Mouse (Mus musculus): ENCODE results near the gene Clasp1. TPM values are rescaled to one million over a fixed set of nuclear protein-coding genes. Genes with fewer than 3 reads are reported as not detected.

Gene Clasp1
- polyA plus RNA-seq, 1 experiment from 2014 or later = 146 TPM

DNA sequence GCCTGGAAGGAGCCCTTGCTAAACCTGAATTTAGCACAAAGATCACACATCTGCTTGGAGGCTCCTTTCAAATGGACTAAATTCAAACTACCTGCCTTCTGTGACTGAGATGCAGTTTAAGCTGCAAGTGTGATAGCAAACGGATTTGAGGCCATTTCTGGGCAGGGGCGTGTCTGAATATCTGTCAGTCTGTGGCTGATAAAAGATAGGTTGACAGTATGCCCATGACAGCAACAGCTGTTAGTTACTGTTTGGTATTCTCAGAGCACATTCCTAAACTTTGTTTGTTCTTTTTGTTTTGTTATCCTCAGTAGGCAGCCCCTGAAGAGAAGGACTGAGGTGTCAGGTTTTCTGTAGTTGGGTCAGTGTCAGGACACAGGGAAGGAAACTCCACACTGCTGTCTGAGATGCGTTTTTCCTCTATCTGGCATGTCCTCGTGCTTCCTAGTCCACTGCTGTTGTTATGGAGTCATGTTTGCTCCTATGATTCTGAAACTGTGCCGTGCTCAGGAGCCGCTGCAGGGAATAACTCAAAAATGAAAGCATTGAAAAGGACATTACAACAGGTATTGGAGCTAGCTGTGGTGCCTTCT lies 94.7 kb downstream of the Clasp1 start:
- Histone ChIP-seq H3K27me3 (no peaks in the 10 kb centered on the region), H3K36me3 (replicated peaks) (0 out of 2 replicates have a peak, but pooled peaks cover 12% of the 10 kb centered on the region), H3K9ac (no peak overlapping the region), H3K9me3 (no peaks in the 10 kb centered on the region), H3K4me1 (peaks cover 33% of the 10 kb centered on the region), H3K27ac (no peak overlapping the region), H3K4me3 (replicated peaks) (no peak overlapping the region), H3K4me2 (no peak overlapping the region)
- WGBS = 85% methylated on average over 6 of the region's 6 CpGs
- no peak for ATAC-seq (ENCODE audit: low FRiP score)

- 78% methylated on average over 3 of the region's 3 CpGs for WGBS
- ATAC-seq (ENCODE audit: low FRiP score) = no peak
- peaks cover 25% of the 10 kb centered on the region for H3K4me1 ChIP-seq
- H3K27ac ChIP-seq = no peak overlapping the region
- no peak overlapping the region for H3K9ac ChIP-seq
- no peaks in the 10 kb centered on the region for H3K9me3 ChIP-seq
- no peaks in the 10 kb centered on the region for H3K27me3 ChIP-seq
- H3K36me3 ChIP-seq (replicated peaks) = 0 out of 2 replicates have a peak, but pooled peaks cover 5% of the 10 kb centered on the region
- H3K4me2 ChIP-seq = no peak overlapping the region
- no peak overlapping the region for H3K4me3 ChIP-seq (replicated peaks)
These were observed 96.7 kb downstream of the Clasp1 start for GRCm38 (mm10) chr1:118485572-118485971.

- Histone ChIP-seq H3K4me2 (no peak overlapping the region), H3K4me1 (peaks cover 25% of the 10 kb centered on the region), H3K4me3 (replicated peaks) (no peak overlapping the region), H3K27ac (no peak overlapping the region), H3K27me3 (no peaks in the 10 kb centered on the region), H3K36me3 (replicated peaks) (0 out of 2 replicates have a peak, but pooled peaks cover 5% of the 10 kb centered on the region), H3K9ac (no peak overlapping the region), H3K9me3 (no peaks in the 10 kb centered on the region)
- ATAC-seq (ENCODE audit: low FRiP score) = no peak
These were observed 97.2 kb downstream of the Clasp1 start for GRCm38 (mm10) chr1:118486021-118486420.

- Histone ChIP-seq H3K4me2 (no peak overlapping the region), H3K27me3 (no peaks in the 10 kb centered on the region), H3K9ac (no peak overlapping the region), H3K9me3 (no peaks in the 10 kb centered on the region), H3K36me3 (replicated peaks) (peaks cover 5% of the 10 kb centered on the region), H3K4me3 (replicated peaks) (no peak overlapping the region), H3K27ac (no peak overlapping the region), H3K4me1 (peaks cover 7% of the 10 kb centered on the region)
- no peak for ATAC-seq (ENCODE audit: low FRiP score)
- 88% methylated on average over 3 of the region's 3 CpGs for WGBS
These were observed 104.0 kb downstream of the Clasp1 start for GRCm38 (mm10) chr1:118492811-118493210.

- no peak overlapping the region for H3K4me3 ChIP-seq (replicated peaks)
These were observed 105.7 kb downstream of the Clasp1 start for GRCm38 (mm10) chr1:118494551-118494950.

GRCm38 (mm10) chr1:118498311-118498710 lies 109.5 kb downstream of the Clasp1 start:
- peaks cover 7% of the 10 kb centered on the region for H3K4me1 ChIP-seq
- no peak overlapping the region for H3K9ac ChIP-seq
- 76% methylated on average over 5 of the region's 5 CpGs for WGBS
- ATAC-seq (ENCODE audit: low FRiP score) = peak; percentile 61
- H3K4me3 ChIP-seq (replicated peaks) = no peak overlapping the region
- H3K27me3 ChIP-seq = no peaks in the 10 kb centered on the region
- peaks cover 56% of the 10 kb centered on the region for H3K36me3 ChIP-seq (replicated peaks)
- H3K27ac ChIP-seq = no peak overlapping the region
- no peaks in the 10 kb centered on the region for H3K9me3 ChIP-seq
- H3K4me2 ChIP-seq = no peak overlapping the region

More at GRCm38 (mm10) chr1:118494551-118494950, 105.7 kb downstream of the Clasp1 start:
- Histone ChIP-seq H3K9ac (no peak overlapping the region; the same call in 1 of the 2 replicates), H3K27me3 (no peaks in the 10 kb centered on the region), H3K4me2 (no peak overlapping the region), H3K27ac (peak overlapping the region; percentile 56), H3K9me3 (no peaks in the 10 kb centered on the region), H3K36me3 (replicated peaks) (peaks cover 21% of the 10 kb centered on the region), H3K4me1 (peaks cover 7% of the 10 kb centered on the region)
- WGBS = 95% methylated on average over 9 of the region's 9 CpGs
- no peak for ATAC-seq (ENCODE audit: low FRiP score)

GRCm38 (mm10) chr1:118500606-118501005 lies 111.7 kb downstream of the Clasp1 start:
- no peak overlapping the region for H3K4me2 ChIP-seq
- no peak overlapping the region for H3K9ac ChIP-seq
- H3K9me3 ChIP-seq = no peaks in the 10 kb centered on the region
- no peaks in the 10 kb centered on the region for H3K27me3 ChIP-seq
- H3K4me1 ChIP-seq = no peaks in the 10 kb centered on the region
- H3K27ac ChIP-seq = no peak overlapping the region
- 94% methylated on average over 11 of the region's 11 CpGs for WGBS
- ATAC-seq (ENCODE audit: low FRiP score) = no peak
- no peak overlapping the region for H3K4me3 ChIP-seq (replicated peaks)
- peaks cover 76% of the 10 kb centered on the region for H3K36me3 ChIP-seq (replicated peaks)

- H3K4me1 ChIP-seq = no peaks in the 10 kb centered on the region
- H3K9ac ChIP-seq = no peak overlapping the region
- no peak overlapping the region for H3K4me3 ChIP-seq (replicated peaks)
- WGBS = 87% methylated on average over 2 of the region's 2 CpGs
- H3K9me3 ChIP-seq = no peaks in the 10 kb centered on the region
- no peaks in the 10 kb centered on the region for H3K27me3 ChIP-seq
- H3K36me3 ChIP-seq (replicated peaks) = peaks cover 87% of the 10 kb centered on the region
- no peak overlapping the region for H3K4me2 ChIP-seq
- no peak overlapping the region for H3K27ac ChIP-seq
- no peak for ATAC-seq (ENCODE audit: low FRiP score)
These were observed 112.8 kb downstream of the Clasp1 start for GRCm38 (mm10) chr1:118501691-118502090.

- Histone ChIP-seq H3K36me3 (replicated peaks) (peaks cover 95% of the 10 kb centered on the region), H3K4me3 (replicated peaks) (no peak overlapping the region), H3K9me3 (no peaks in the 10 kb centered on the region), H3K9ac (no peak overlapping the region), H3K27ac (no peak overlapping the region), H3K4me2 (no peak overlapping the region), H3K4me1 (no peaks in the 10 kb centered on the region), H3K27me3 (no peaks in the 10 kb centered on the region)
- no peak for ATAC-seq (ENCODE audit: low FRiP score)
- WGBS = 89% methylated on average over 1 of the region's 1 CpGs
These were observed 116.9 kb downstream of the Clasp1 start for GRCm38 (mm10) chr1:118505746-118506145.

DNA sequence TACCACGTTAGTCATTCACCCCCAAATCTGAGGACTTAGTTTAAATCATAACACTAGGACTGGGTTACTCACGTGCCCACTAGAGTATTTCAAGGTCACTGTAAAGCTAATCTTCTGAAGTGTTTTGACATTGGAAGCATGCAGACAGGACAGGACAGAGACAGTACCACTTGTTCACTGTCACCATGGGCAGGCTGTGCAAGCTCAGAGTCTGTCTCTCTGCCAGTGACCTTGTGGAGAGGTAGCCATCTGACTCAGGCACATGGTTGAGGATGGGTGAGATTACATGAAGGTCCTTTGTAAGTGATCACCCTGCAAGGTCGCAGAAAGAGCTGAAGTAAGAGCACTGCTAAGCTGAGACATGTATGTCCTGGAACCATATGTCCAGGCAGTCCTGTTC lies 122.1 kb downstream of the Clasp1 start:
- Histone ChIP-seq H3K4me1 (no peaks in the 10 kb centered on the region), H3K27me3 (no peaks in the 10 kb centered on the region), H3K9me3 (no peaks in the 10 kb centered on the region), H3K9ac (no peak overlapping the region), H3K27ac (no peak overlapping the region), H3K36me3 (replicated peaks) (peaks cover 98% of the 10 kb centered on the region), H3K4me3 (replicated peaks) (no peak overlapping the region), H3K4me2 (no peak overlapping the region)
- ATAC-seq (ENCODE audit: low FRiP score) = no peak
- 91% methylated on average over 3 of the region's 3 CpGs for WGBS

GRCm38 (mm10) chr1:118511738-118512530 lies 123.1 kb downstream of the Clasp1 start:
- ATAC-seq (ENCODE audit: low FRiP score) = no peak
- Histone ChIP-seq H3K27ac (no peak overlapping the region), H3K4me3 (replicated peaks) (no peak overlapping the region), H3K27me3 (no peaks in the 10 kb centered on the region), H3K4me2 (no peak overlapping the region), H3K4me1 (no peaks in the 10 kb centered on the region), H3K36me3 (replicated peaks) (peaks cover 98% of the 10 kb centered on the region), H3K9me3 (no peaks in the 10 kb centered on the region), H3K9ac (no peak overlapping the region)
- WGBS = 94% methylated on average over 8 of the region's 8 CpGs

- no peak for ATAC-seq (ENCODE audit: low FRiP score)
- Histone ChIP-seq H3K4me2 (no peak overlapping the region), H3K36me3 (replicated peaks) (peaks cover 84% of the 10 kb centered on the region), H3K4me1 (no peaks in the 10 kb centered on the region), H3K9me3 (no peaks in the 10 kb centered on the region), H3K27ac (no peak overlapping the region), H3K4me3 (replicated peaks) (no peak overlapping the region), H3K27me3 (no peaks in the 10 kb centered on the region), H3K9ac (no peak overlapping the region)
- 82% methylated on average over 7 of the region's 7 CpGs for WGBS
These were observed 127.4 kb downstream of the Clasp1 start for GRCm38 (mm10) chr1:118516256-118516655.

- no peaks in the 10 kb centered on the region for H3K9me3 ChIP-seq
- no peak for ATAC-seq (ENCODE audit: low FRiP score)
- no peak overlapping the region for H3K27ac ChIP-seq
- no peaks in the 10 kb centered on the region for H3K27me3 ChIP-seq
- WGBS = 66% methylated on average over 6 of the region's 6 CpGs
- H3K4me1 ChIP-seq = no peaks in the 10 kb centered on the region
- no peak overlapping the region for H3K4me2 ChIP-seq
- H3K4me3 ChIP-seq (replicated peaks) = no peak overlapping the region
- no peak overlapping the region for H3K9ac ChIP-seq
- peaks cover 72% of the 10 kb centered on the region for H3K36me3 ChIP-seq (replicated peaks)
These were observed 134.3 kb downstream of the Clasp1 start for GRCm38 (mm10) chr1:118523161-118523560.
